Mouse (Mus musculus) G1E (cell line): ENCODE data around the gene Src.

Source experiments
- CTCF ChIP-seq: IDR thresholded peaks from 2 replicates; pipeline ENCODE4 v1.5.1; 2012; ENCODE audit warnings: low read depth, low read length, inconsistent platforms, mixed read lengths
- GATA1 ChIP-seq: IDR thresholded peaks from 2 replicates; pipeline ENCODE4 v1.6.1; 2012; ENCODE audit warnings: borderline replicate concordance, low read length, inconsistent platforms, mixed read lengths

DNA sequence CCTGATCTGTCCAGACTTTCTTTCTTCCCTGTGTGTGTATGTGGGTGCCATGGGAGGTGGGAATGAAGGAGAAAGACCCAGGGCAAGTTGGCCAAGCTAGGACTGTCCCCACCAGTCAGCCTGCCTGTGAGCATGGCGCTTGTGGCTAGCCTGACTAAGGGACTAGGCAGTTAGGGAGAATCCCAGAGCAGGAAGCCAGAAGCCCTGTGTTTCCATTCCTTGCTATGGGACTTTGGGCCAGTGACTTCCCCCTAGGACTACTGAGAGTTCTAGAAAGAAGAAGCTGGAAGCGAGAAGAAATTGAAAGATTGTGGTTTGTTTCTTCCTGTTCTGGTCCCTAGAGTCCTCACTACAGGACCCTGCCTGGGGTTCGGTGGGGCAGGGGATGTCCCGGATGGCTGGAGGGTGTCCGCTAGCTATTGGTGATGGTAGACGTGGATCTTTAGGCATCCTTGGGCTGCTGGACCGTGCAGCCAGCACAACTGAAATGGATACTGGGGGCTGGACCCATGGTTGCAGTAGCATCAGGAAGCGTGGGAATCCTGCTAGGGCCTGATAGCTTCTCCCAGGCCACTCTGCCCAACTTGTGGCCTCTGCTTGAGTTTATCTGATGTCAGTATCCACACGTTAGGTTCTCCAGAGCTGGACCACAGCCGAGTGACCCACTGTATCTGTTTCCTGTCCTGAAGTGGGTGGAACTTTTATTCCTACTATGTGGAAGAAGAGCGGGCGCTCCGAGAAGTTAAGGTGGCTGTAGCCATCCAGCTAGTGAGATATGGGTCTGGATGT lies 10.3 kb downstream of the Src start:
- TF ChIP-seq CTCF (no peak), GATA1 (no peak)
